Mouse (Mus musculus): ENCODE data around the gene Nxnl1. TPM values are rescaled to one million over a fixed set of nuclear protein-coding genes. Genes with fewer than 3 reads are reported as not detected.

The Nxnl1 gene
- polyA plus RNA-seq, 1 experiment from 2014 or later = not detected

- WGBS (ENCODE audit: insufficient replicate concordance) = 59% methylated on average over 7 of the region's 7 CpGs
- H3K36me3 ChIP-seq (ENCODE audit: control insufficient read depth, insufficient read depth) = no peaks in the 10 kb centered on the region
- ATAC-seq (ENCODE audit: low read depth) = no peak
Observed at GRCm38 (mm10) chr8:71574426-71574825, 8.0 kb upstream of the Nxnl1 start.

GRCm38 (mm10) chr8:71572847-71573633, 6.6 kb upstream of the Nxnl1 start:
- Histone ChIP-seq H3K27ac (ENCODE audit: low read length) (no peak overlapping the region), H3K9ac (ENCODE audit: low read depth, low read length) (no peak overlapping the region), H3K27me3 (ENCODE audit: control insufficient read depth, insufficient read depth, low read depth, low read length) (peaks cover 14% of the 10 kb centered on the region), H3K4me1 (ENCODE audit: control insufficient read depth, low read depth, low read length) (peaks cover 13% of the 10 kb centered on the region; the same call in 1 of the 2 replicates), H3K4me2 (ENCODE audit: low read depth, low read length) (no peak overlapping the region), H3K9me3 (replicated peaks; ENCODE audit: control insufficient read depth, low read length) (no peaks in the 10 kb centered on the region), H3K4me3 (ENCODE audit: low read depth, low read length) (no peak overlapping the region), H3K36me3 (ENCODE audit: control insufficient read depth, insufficient read depth) (no peaks in the 10 kb centered on the region)
- 69% methylated on average over 9 of the region's 9 CpGs for WGBS (ENCODE audit: insufficient replicate concordance)
- ATAC-seq (ENCODE audit: low read depth) = no peak

More at GRCm38 (mm10) chr8:71574426-71574825, 8.0 kb upstream of the Nxnl1 start:
- Histone ChIP-seq H3K4me2 (ENCODE audit: low read depth, low read length) (no peak overlapping the region), H3K4me1 (ENCODE audit: control insufficient read depth, low read depth, low read length) (peaks cover 13% of the 10 kb centered on the region; the same call in 1 of the 2 replicates), H3K27me3 (ENCODE audit: control insufficient read depth, insufficient read depth, low read depth, low read length) (peaks cover 4% of the 10 kb centered on the region), H3K9ac (ENCODE audit: low read depth, low read length) (no peak overlapping the region), H3K9me3 (replicated peaks; ENCODE audit: control insufficient read depth, low read length) (no peaks in the 10 kb centered on the region), H3K4me3 (ENCODE audit: low read depth, low read length) (no peak overlapping the region), H3K27ac (ENCODE audit: low read length) (no peak overlapping the region)

GRCm38 (mm10) chr8:71572077-71572476, 5.7 kb upstream of the Nxnl1 start:
- H3K36me3 ChIP-seq (ENCODE audit: control insufficient read depth, insufficient read depth) = no peaks in the 10 kb centered on the region
- H3K4me2 ChIP-seq (ENCODE audit: low read depth, low read length) = no peak overlapping the region
- H3K9me3 ChIP-seq (replicated peaks; ENCODE audit: control insufficient read depth, low read length) = no peaks in the 10 kb centered on the region
- no peak overlapping the region for H3K9ac ChIP-seq (ENCODE audit: low read depth, low read length)
- H3K4me1 ChIP-seq (ENCODE audit: control insufficient read depth, low read depth, low read length) = peaks cover 13% of the 10 kb centered on the region; the same call in 1 of the 2 replicates
- no peak overlapping the region for H3K4me3 ChIP-seq (ENCODE audit: low read depth, low read length)
- H3K27ac ChIP-seq (ENCODE audit: low read length) = no peak overlapping the region
- 67% methylated on average over 2 of the region's 2 CpGs for WGBS (ENCODE audit: insufficient replicate concordance)
- peaks cover 14% of the 10 kb centered on the region for H3K27me3 ChIP-seq (ENCODE audit: control insufficient read depth, insufficient read depth, low read depth, low read length)
- no peak for ATAC-seq (ENCODE audit: low read depth)

GRCm38 (mm10) chr8:71570291-71570954, 4.0 kb upstream of the Nxnl1 start:
- no peaks in the 10 kb centered on the region for H3K36me3 ChIP-seq (ENCODE audit: control insufficient read depth, insufficient read depth)
- ATAC-seq (ENCODE audit: low read depth) = peak; percentile 78
- H3K9ac ChIP-seq (ENCODE audit: low read depth, low read length) = peak overlapping the region; percentile 27; the same call in 1 of the 2 replicates
- peaks cover 14% of the 10 kb centered on the region for H3K27me3 ChIP-seq (ENCODE audit: control insufficient read depth, insufficient read depth, low read depth, low read length)
- no peak overlapping the region for H3K27ac ChIP-seq (ENCODE audit: low read length)
- H3K4me3 ChIP-seq (ENCODE audit: low read depth, low read length) = peak overlapping the region; percentile 58
- WGBS (ENCODE audit: insufficient replicate concordance) = under 1% methylated on average over 41 of the region's 41 CpGs
- H3K4me2 ChIP-seq (ENCODE audit: low read depth, low read length) = peak overlapping the region; percentile 70
- peaks cover 13% of the 10 kb centered on the region; the same call in 1 of the 2 replicates for H3K4me1 ChIP-seq (ENCODE audit: control insufficient read depth, low read depth, low read length)
- H3K9me3 ChIP-seq (replicated peaks; ENCODE audit: control insufficient read depth, low read length) = no peaks in the 10 kb centered on the region

- Histone ChIP-seq H3K27me3 (ENCODE audit: control insufficient read depth, insufficient read depth, low read depth, low read length) (peaks cover 14% of the 10 kb centered on the region), H3K4me2 (ENCODE audit: low read depth, low read length) (peak overlapping the region; percentile 70), H3K9me3 (replicated peaks; ENCODE audit: control insufficient read depth, low read length) (no peaks in the 10 kb centered on the region), H3K4me3 (ENCODE audit: low read depth, low read length) (peak overlapping the region; percentile 58), H3K4me1 (ENCODE audit: control insufficient read depth, low read depth, low read length) (peaks cover 13% of the 10 kb centered on the region; the same call in 1 of the 2 replicates), H3K27ac (ENCODE audit: low read length) (no peak overlapping the region), H3K36me3 (ENCODE audit: control insufficient read depth, insufficient read depth) (no peaks in the 10 kb centered on the region), H3K9ac (ENCODE audit: low read depth, low read length) (peak overlapping the region; percentile 42; the same call in 1 of the 2 replicates)
- WGBS (ENCODE audit: insufficient replicate concordance) = 3% methylated on average over 51 of the region's 51 CpGs
- peak; percentile 77 for ATAC-seq (ENCODE audit: low read depth)
Observed at GRCm38 (mm10) chr8:71569366-71570290, 3.2 kb upstream of the Nxnl1 start.

- Histone ChIP-seq H3K27me3 (ENCODE audit: control insufficient read depth, insufficient read depth, low read depth, low read length) (peaks cover 14% of the 10 kb centered on the region), H3K9me3 (replicated peaks; ENCODE audit: control insufficient read depth, low read length) (no peaks in the 10 kb centered on the region), H3K27ac (ENCODE audit: low read length) (no peak overlapping the region), H3K4me3 (ENCODE audit: low read depth, low read length) (peak overlapping the region; percentile 58), H3K4me1 (ENCODE audit: control insufficient read depth, low read depth, low read length) (peaks cover 13% of the 10 kb centered on the region; the same call in 1 of the 2 replicates), H3K9ac (ENCODE audit: low read depth, low read length) (no peak overlapping the region), H3K36me3 (ENCODE audit: control insufficient read depth, insufficient read depth) (no peaks in the 10 kb centered on the region), H3K4me2 (ENCODE audit: low read depth, low read length) (peak overlapping the region; percentile 70; the same call in 1 of the 2 replicates)
- WGBS (ENCODE audit: insufficient replicate concordance) = 46% methylated on average over 6 of the region's 6 CpGs
- ATAC-seq (ENCODE audit: low read depth) = no peak
Observed at GRCm38 (mm10) chr8:71568941-71569340, 2.5 kb upstream of the Nxnl1 start.

GRCm38 (mm10) chr8:71568387-71568937, 2.1 kb upstream of the Nxnl1 start, which contains the start of gene Slc27a1:
Gene Slc27a1, plus strand, starts transcription at chr8:71568882.
- H3K27ac ChIP-seq (ENCODE audit: low read length) = no peak within 1 kb of the TSS
- H3K27me3 ChIP-seq (ENCODE audit: control insufficient read depth, insufficient read depth, low read depth, low read length) = peaks cover 14% of the 10 kb centered on the region
- H3K9ac ChIP-seq (ENCODE audit: low read depth, low read length) = peak within 1 kb of the TSS; percentile 42; the same call in 1 of the 2 replicates
- peaks cover 13% of the 10 kb centered on the region; the same call in 1 of the 2 replicates for H3K4me1 ChIP-seq (ENCODE audit: control insufficient read depth, low read depth, low read length)
- H3K36me3 ChIP-seq (ENCODE audit: control insufficient read depth, insufficient read depth) = no peaks in the 10 kb centered on the region
- peak within 1 kb of the TSS; percentile 70 for H3K4me2 ChIP-seq (ENCODE audit: low read depth, low read length)
- H3K4me3 ChIP-seq (ENCODE audit: low read depth, low read length) = peak within 1 kb of the TSS; percentile 58
- 27% methylated on average over 13 of the region's 13 CpGs for WGBS (ENCODE audit: insufficient replicate concordance)
- H3K9me3 ChIP-seq (replicated peaks; ENCODE audit: control insufficient read depth, low read length) = no peaks in the 10 kb centered on the region
- ATAC-seq (ENCODE audit: low read depth) = no peak

- H3K4me1 ChIP-seq (ENCODE audit: control insufficient read depth, low read depth, low read length) = peaks cover 17% of the 10 kb centered on the region
- no peak overlapping the region for H3K4me3 ChIP-seq (ENCODE audit: low read depth, low read length)
- WGBS (ENCODE audit: insufficient replicate concordance) = 60% methylated on average over 7 of the region's 7 CpGs
- H3K27ac ChIP-seq (ENCODE audit: low read length) = no peak overlapping the region
- no peak overlapping the region for H3K4me2 ChIP-seq (ENCODE audit: low read depth, low read length)
- H3K9me3 ChIP-seq (replicated peaks; ENCODE audit: control insufficient read depth, low read length) = no peaks in the 10 kb centered on the region
- peaks cover 20% of the 10 kb centered on the region for H3K27me3 ChIP-seq (ENCODE audit: control insufficient read depth, insufficient read depth, low read depth, low read length)
- no peak for ATAC-seq (ENCODE audit: low read depth)
- no peaks in the 10 kb centered on the region for H3K36me3 ChIP-seq (ENCODE audit: control insufficient read depth, insufficient read depth)
- no peak overlapping the region for H3K9ac ChIP-seq (ENCODE audit: low read depth, low read length)
Observed at GRCm38 (mm10) chr8:71567587-71567986, 1.2 kb upstream of the Nxnl1 start.

All from liver, embryonic 16.5 days (tissue).